Mouse (Mus musculus): ENCODE data around the gene Selplg. TPM values are rescaled to one million over a fixed set of nuclear protein-coding genes. Genes with fewer than 3 reads are reported as not detected.

Gene Selplg
- total and polyA plus RNA-seq, 3 experiments = 3.4 to 14.1 (median 4.5) TPM

- Histone ChIP-seq H3K4me3 (no peak overlapping the region), H3K79me2 (replicated peaks; ENCODE audit: control insufficient read depth, insufficient read depth, low read length) (no peaks in the 10 kb centered on the region), H3K36me3 (ENCODE audit: control insufficient read depth, insufficient read depth, low read length) (no peaks in the 10 kb centered on the region), H3K9ac (ENCODE audit: low read depth, low read length) (no peak overlapping the region), H3K27me3 (ENCODE audit: control insufficient read depth, insufficient read depth, low read length) (no peaks in the 10 kb centered on the region), H3K27ac (no peak overlapping the region), H3K4me1 (ENCODE audit: control insufficient read depth, insufficient read depth, low read length) (no peaks in the 10 kb centered on the region)
- intact Hi-C loops (cut with DNase I) = no loop called here
- DNase-seq = no peak
- no peak for TF ChIP-seq CTCF (IDR thresholded peaks at IDR 0.05)
- no peak for TF ChIP-seq EP300 (IDR thresholded peaks at IDR 0.05; ENCODE audit: insufficient read depth, low read depth, low read length)
- TF ChIP-seq POLR2A (IDR thresholded peaks at IDR 0.05; ENCODE audit: insufficient read depth, low read depth, low read length) = no peak
- WGBS = 56% methylated on average over 7 of the region's 7 CpGs
Measured at GRCm38 (mm10) chr5:113804395-113804966, 28.0 kb downstream of the Selplg start.

GRCm38 (mm10) chr5:113800280-113800679 lies 32.2 kb downstream of the Selplg start, which contains the start of gene Tmem119:
TSS of gene Tmem119 (minus strand) at chr5:113800516.
- H3K4me3 ChIP-seq = peak within 1 kb of the TSS; percentile 23; the same call in 1 of the 2 replicates
- TF ChIP-seq CTCF (IDR thresholded peaks at IDR 0.05) = no peak
- peak; percentile 65 for TF ChIP-seq POLR2A (IDR thresholded peaks at IDR 0.05; ENCODE audit: insufficient read depth, low read depth, low read length)
- TF ChIP-seq EP300 (IDR thresholded peaks at IDR 0.05; ENCODE audit: insufficient read depth, low read depth, low read length) = no peak
- peak within 1 kb of the TSS; percentile 56 for H3K27ac ChIP-seq
- H3K27me3 ChIP-seq (ENCODE audit: control insufficient read depth, insufficient read depth, low read length) = no peaks in the 10 kb centered on the region
- no peaks in the 10 kb centered on the region for H3K4me1 ChIP-seq (ENCODE audit: control insufficient read depth, insufficient read depth, low read length)
- H3K9ac ChIP-seq (ENCODE audit: low read depth, low read length) = peak within 1 kb of the TSS; percentile 23; the same call in 1 of the 2 replicates
- no peaks in the 10 kb centered on the region for H3K79me2 ChIP-seq (replicated peaks; ENCODE audit: control insufficient read depth, insufficient read depth, low read length)
- intact Hi-C loops (cut with DNase I) = no loop called here
- H3K36me3 ChIP-seq (ENCODE audit: control insufficient read depth, insufficient read depth, low read length) = no peaks in the 10 kb centered on the region
- 4% methylated on average over 11 of the region's 11 CpGs for whole genome bisulfite sequencing
- peak; percentile 71 to 79 for DNase-seq

- no peak for DNase-seq
- Histone ChIP-seq H3K36me3 (ENCODE audit: control insufficient read depth, insufficient read depth, low read length) (no peaks in the 10 kb centered on the region), H3K79me2 (replicated peaks; ENCODE audit: control insufficient read depth, insufficient read depth, low read length) (no peaks in the 10 kb centered on the region), H3K4me1 (ENCODE audit: control insufficient read depth, insufficient read depth, low read length) (no peaks in the 10 kb centered on the region), H3K9ac (ENCODE audit: low read depth, low read length) (peak overlapping the region; percentile 23; the same call in 1 of the 2 replicates), H3K4me3 (peak overlapping the region; percentile 23; the same call in 1 of the 2 replicates), H3K27ac (no peak overlapping the region), H3K27me3 (ENCODE audit: control insufficient read depth, insufficient read depth, low read length) (no peaks in the 10 kb centered on the region)
- intact Hi-C loops (cut with DNase I) = no loop called here
- 40% methylated on average over 5 of the region's 5 CpGs for WGBS
- TF ChIP-seq CTCF (IDR thresholded peaks at IDR 0.05) (no peak), EP300 (IDR thresholded peaks at IDR 0.05; ENCODE audit: insufficient read depth, low read depth, low read length) (no peak), POLR2A (IDR thresholded peaks at IDR 0.05; ENCODE audit: insufficient read depth, low read depth, low read length) (no peak)
Measured at GRCm38 (mm10) chr5:113799691-113800090, 32.8 kb downstream of the Selplg start.

GRCm38 (mm10) chr5:113798525-113798924 lies 33.9 kb downstream of the Selplg start:
- Histone ChIP-seq H3K9ac (ENCODE audit: low read depth, low read length) (no peak overlapping the region), H3K27me3 (ENCODE audit: control insufficient read depth, insufficient read depth, low read length) (no peaks in the 10 kb centered on the region), H3K27ac (no peak overlapping the region), H3K79me2 (replicated peaks; ENCODE audit: control insufficient read depth, insufficient read depth, low read length) (no peaks in the 10 kb centered on the region), H3K36me3 (ENCODE audit: control insufficient read depth, insufficient read depth, low read length) (no peaks in the 10 kb centered on the region), H3K4me1 (ENCODE audit: control insufficient read depth, insufficient read depth, low read length) (no peaks in the 10 kb centered on the region), H3K4me3 (no peak overlapping the region)
- no peak for TF ChIP-seq CTCF (IDR thresholded peaks at IDR 0.05)
- TF ChIP-seq EP300 (IDR thresholded peaks at IDR 0.05; ENCODE audit: insufficient read depth, low read depth, low read length) = no peak
- TF ChIP-seq POLR2A (IDR thresholded peaks at IDR 0.05; ENCODE audit: insufficient read depth, low read depth, low read length) = no peak
- DNase-seq = no peak
- 65% methylated on average over 9 of the region's 9 CpGs for WGBS
- intact Hi-C loops (cut with DNase I) = no loop called here

- Histone ChIP-seq H3K27ac (no peak overlapping the region), H3K27me3 (ENCODE audit: control insufficient read depth, insufficient read depth, low read length) (no peaks in the 10 kb centered on the region), H3K4me3 (no peak overlapping the region), H3K36me3 (ENCODE audit: control insufficient read depth, insufficient read depth, low read length) (no peaks in the 10 kb centered on the region), H3K79me2 (replicated peaks; ENCODE audit: control insufficient read depth, insufficient read depth, low read length) (no peaks in the 10 kb centered on the region), H3K9ac (ENCODE audit: low read depth, low read length) (no peak overlapping the region), H3K4me1 (ENCODE audit: control insufficient read depth, insufficient read depth, low read length) (no peaks in the 10 kb centered on the region)
- TF ChIP-seq EP300 (IDR thresholded peaks at IDR 0.05; ENCODE audit: insufficient read depth, low read depth, low read length) (no peak), POLR2A (IDR thresholded peaks at IDR 0.05; ENCODE audit: insufficient read depth, low read depth, low read length) (no peak), CTCF (IDR thresholded peaks at IDR 0.05) (no peak)
- 31% methylated on average over 19 of the region's 19 CpGs for WGBS
- intact Hi-C loops (cut with DNase I) = no loop called here
- no peak for DNase-seq
Measured at GRCm38 (mm10) chr5:113797149-113797882, 35.1 kb downstream of the Selplg start.

Data from heart, adult 2 months (tissue).